Mouse (Mus musculus) layer of hippocampus, adult 8-10 months (tissue): Measurements from ENCODE around the gene Olfr97. TPM values are rescaled to one million over a fixed set of nuclear protein-coding genes. Genes with fewer than 3 reads are reported as not detected.
"Not testable (repeated sequence)": the region's sequence is repeated elsewhere in the genome, so short reads cannot be mapped to it uniquely, and the experiment has no call there.

Source experiments
- DNase-seq, 2 experiments: peaks; one replicate each; pipeline ENCODE4 v3.0.0; 2022; ENCODE audit warnings: low spot score in 2 of 2
- total RNA-seq, 4 experiments: library from RNA; stranded (reverse); gene quantifications; 2 replicates each; pipeline ENCODE4 v1.2.4; 2022

Gene Olfr97
- not detected for total RNA-seq

- DNase-seq: not testable (repeated sequence)
Observed at GRCm38 (mm10) chr17:37237230-37237629, at the start of gene Olfr97. Olfr97 (minus strand) TSS chr17:37237330.

GRCm38 (mm10) chr17:37283360-37283759, 46.2 kb upstream of the Olfr97 start, which contains the start of gene Olfr99:
Olfr99 (minus strand) TSS chr17:37283460.
- no peak for DNase-seq

GRCm38 (mm10) chr17:37280331-37280730, 43.2 kb upstream of the Olfr97 start:
- DNase-seq: no peak

- no peak for DNase-seq
Observed at GRCm38 (mm10) chr17:37276573-37276972, 39.4 kb upstream of the Olfr97 start.

- no peak for DNase-seq
Observed at GRCm38 (mm10) chr17:37275626-37276248, 38.6 kb upstream of the Olfr97 start.

GRCm38 (mm10) chr17:37270702-37271092, 33.6 kb upstream of the Olfr97 start:
- DNase-seq: no peak

- DNase-seq: peak; percentile 83 to 94
Observed at GRCm38 (mm10) chr17:37270058-37270701, 33.0 kb upstream of the Olfr97 start, which contains the start of gene H2-M3. H2-M3 (plus strand) TSS chr17:37270220.

- DNase-seq: no peak
Observed at GRCm38 (mm10) chr17:37263626-37264025, 26.5 kb upstream of the Olfr97 start, which contains the start of gene Olfr98. Olfr98 (minus strand) TSS chr17:37263749.

- peak in 1 of 2 experiments; percentile 9 for DNase-seq
Observed at GRCm38 (mm10) chr17:37250544-37250943, 13.4 kb upstream of the Olfr97 start.

GRCm38 (mm10) chr17:37249460-37249859, 12.3 kb upstream of the Olfr97 start:
- no peak for DNase-seq

GRCm38 (mm10) chr17:37246715-37247114, 9.6 kb upstream of the Olfr97 start:
- peak; percentile 9 to 13 for DNase-seq

GRCm38 (mm10) chr17:37242198-37242597, 5.1 kb upstream of the Olfr97 start:
- DNase-seq: no peak

- DNase-seq: no peak
Observed at GRCm38 (mm10) chr17:37221879-37222278, 15.3 kb downstream of the Olfr97 start.

- DNase-seq: no peak
Observed at GRCm38 (mm10) chr17:37219846-37220245, 17.3 kb downstream of the Olfr97 start, which contains the start of gene Olfr96. Olfr96 (plus strand) TSS chr17:37220146.

GRCm38 (mm10) chr17:37218486-37218885, 18.6 kb downstream of the Olfr97 start:
- DNase-seq: no peak

GRCm38 (mm10) chr17:37213018-37213417, 24.1 kb downstream of the Olfr97 start, which contains the start of gene Olfr95:
Olfr95 (minus strand) TSS chr17:37213118.
- no peak for DNase-seq

GRCm38 (mm10) chr17:37210884-37211768, 26.0 kb downstream of the Olfr97 start:
- no peak for DNase-seq

GRCm38 (mm10) chr17:37203917-37204236, 33.3 kb downstream of the Olfr97 start:
- no peak for DNase-seq

- DNase-seq: peak; percentile 67 to 91
Observed at GRCm38 (mm10) chr17:37203206-37203916, 33.8 kb downstream of the Olfr97 start.

GRCm38 (mm10) chr17:37200894-37201293, 36.2 kb downstream of the Olfr97 start, which contains the start of gene Olfr94:
Olfr94 (minus strand) TSS chr17:37200994.
- no peak for DNase-seq
